Mouse (Mus musculus): ENCODE results near the gene Il15ra. TPM values are rescaled to one million over a fixed set of nuclear protein-coding genes. Genes with fewer than 3 reads are reported as not detected.

Il15ra gene
- polyA plus RNA-seq, 1 experiment = 5.1 TPM

DNA sequence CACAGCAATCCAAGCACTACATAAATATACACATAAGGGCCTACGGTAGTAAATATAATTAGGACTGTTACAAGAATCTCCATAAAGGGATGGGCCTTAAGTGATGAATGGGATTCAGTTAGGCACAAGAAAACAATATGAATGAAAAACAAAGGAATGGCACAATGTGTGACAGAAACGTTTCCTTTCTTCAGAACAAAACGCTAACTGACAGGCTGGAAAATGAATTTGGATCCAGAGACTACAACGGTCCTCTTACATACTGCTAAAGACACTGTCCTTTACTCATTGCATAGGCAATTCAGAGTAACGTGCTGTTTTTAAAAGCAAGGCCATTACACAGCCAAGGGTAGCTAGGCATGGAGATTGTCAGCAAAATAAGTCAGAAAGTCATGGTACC, 70.0 kb downstream of the Il15ra start:
- Histone ChIP-seq H3K36me3 (ENCODE audit: control insufficient read depth, insufficient read depth, low read length, poor library complexity, severe bottlenecking) (no peaks in the 10 kb centered on the region), H3K27ac (ENCODE audit: insufficient read depth, low read length) (no peak overlapping the region), H3K9me3 (replicated peaks; ENCODE audit: control insufficient read depth, insufficient read depth, low read length, poor library complexity, severe bottlenecking) (no peaks in the 10 kb centered on the region), H3K4me3 (ENCODE audit: low read depth, low read length) (no peak overlapping the region), H3K9ac (ENCODE audit: low read depth, poor library complexity, severe bottlenecking) (no peak overlapping the region), H3K27me3 (ENCODE audit: control insufficient read depth, insufficient read depth, low read length, poor library complexity, severe bottlenecking) (no peaks in the 10 kb centered on the region), H3K4me1 (ENCODE audit: control insufficient read depth, insufficient read depth, low read length) (no peaks in the 10 kb centered on the region)
- no peak for TF ChIP-seq POLR2A (IDR thresholded peaks at IDR 0.05; ENCODE audit: insufficient read depth, low read length)
- TF ChIP-seq CTCF (IDR thresholded peaks at IDR 0.05; ENCODE audit: low read depth, low read length) = no peak
- TF ChIP-seq EP300 (IDR thresholded peaks at IDR 0.05; ENCODE audit: insufficient read depth, low read depth, low read length) = no peak

DNA sequence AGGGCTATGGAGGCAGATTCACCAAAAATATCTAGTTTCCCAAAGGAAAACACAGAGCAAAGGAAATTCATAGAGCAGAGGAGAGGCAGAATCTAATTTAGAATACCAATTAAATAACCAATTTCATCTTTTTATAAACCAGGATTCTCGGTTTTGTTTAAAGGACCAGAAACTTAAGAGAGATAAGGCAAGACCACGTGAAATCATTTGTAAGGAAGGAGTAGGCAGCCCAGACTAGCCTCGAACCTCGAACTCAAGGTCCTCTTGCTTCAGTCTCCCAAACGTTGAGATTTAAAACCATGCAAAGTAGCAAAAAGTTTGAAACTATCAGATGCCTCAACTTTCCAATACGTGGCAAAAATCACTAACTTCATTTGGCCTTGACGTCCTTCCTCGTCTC, 71.3 kb downstream of the Il15ra start:
- Histone ChIP-seq H3K9me3 (replicated peaks; ENCODE audit: control insufficient read depth, insufficient read depth, low read length, poor library complexity, severe bottlenecking) (no peaks in the 10 kb centered on the region), H3K9ac (ENCODE audit: low read depth, poor library complexity, severe bottlenecking) (peak overlapping the region; percentile 76; the same call in 1 of the 2 replicates), H3K4me3 (ENCODE audit: low read depth, low read length) (peak overlapping the region; percentile 74; the same call in 1 of the 2 replicates), H3K27ac (ENCODE audit: insufficient read depth, low read length) (no peak overlapping the region), H3K36me3 (ENCODE audit: control insufficient read depth, insufficient read depth, low read length, poor library complexity, severe bottlenecking) (no peaks in the 10 kb centered on the region; the same call in none of the 2 replicates), H3K4me1 (ENCODE audit: control insufficient read depth, insufficient read depth, low read length) (no peaks in the 10 kb centered on the region), H3K27me3 (ENCODE audit: control insufficient read depth, insufficient read depth, low read length, poor library complexity, severe bottlenecking) (no peaks in the 10 kb centered on the region)
- TF ChIP-seq EP300 (IDR thresholded peaks at IDR 0.05; ENCODE audit: insufficient read depth, low read depth, low read length) (no peak), POLR2A (IDR thresholded peaks at IDR 0.05; ENCODE audit: insufficient read depth, low read length) (no peak), CTCF (IDR thresholded peaks at IDR 0.05; ENCODE audit: low read depth, low read length) (no peak)

DNA sequence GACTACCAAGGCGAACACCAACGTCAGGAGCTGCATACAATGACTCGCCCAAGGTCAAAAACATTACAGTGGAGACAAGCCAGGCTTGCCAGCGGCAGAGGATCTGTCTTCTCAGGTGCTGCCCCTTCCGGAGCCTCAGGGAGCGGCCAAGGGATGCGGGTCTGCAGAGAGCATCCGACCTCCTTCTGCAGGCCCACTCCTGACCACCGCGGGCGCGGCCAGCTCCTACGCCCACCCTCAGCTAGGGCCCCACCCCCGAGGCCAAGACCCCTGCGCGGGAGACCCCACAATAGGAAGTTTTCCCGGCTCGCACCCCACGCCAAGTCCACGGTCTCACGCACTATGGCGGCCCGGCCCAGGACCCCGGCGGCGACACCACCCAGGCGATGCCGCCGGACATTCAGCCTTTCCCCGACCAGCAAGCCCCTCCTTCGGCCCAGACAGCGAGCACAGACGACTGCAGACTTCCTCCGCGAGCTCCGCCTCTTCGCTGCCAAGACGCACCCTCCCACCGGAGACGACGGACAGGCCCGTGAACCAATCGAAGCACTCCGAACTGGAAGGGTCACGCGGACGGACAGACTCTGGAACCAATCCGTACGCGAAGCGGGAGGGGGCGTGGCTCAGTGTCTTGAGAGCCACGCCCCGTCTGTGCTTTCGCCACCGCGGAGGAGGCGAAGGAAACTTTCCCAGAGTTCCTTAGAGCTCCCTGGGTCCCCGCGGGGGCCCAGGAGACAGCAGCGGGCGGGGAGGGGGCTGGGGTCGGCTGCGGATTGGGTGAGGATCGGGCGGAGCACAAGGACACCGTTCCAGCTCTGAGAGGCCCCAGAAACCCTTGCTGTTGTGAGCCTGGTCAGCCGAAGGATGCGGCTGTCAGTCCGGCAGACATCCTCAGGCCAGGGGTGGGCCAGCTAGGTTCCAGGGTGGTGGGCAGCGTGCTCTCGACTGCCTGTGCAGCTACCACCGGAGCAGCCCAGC, 72.3 kb downstream of the Il15ra start, which contains the start of the genes Fbh1 and Ankrd16:
Gene Fbh1, minus strand, starts transcription at position 492 of the 978 bp plus-strand sequence.
Gene Ankrd16, plus strand, starts transcription at position 786 of the 978 bp plus-strand sequence.
- no peak for TF ChIP-seq CTCF (IDR thresholded peaks at IDR 0.05; ENCODE audit: low read depth, low read length)
- no peak for TF ChIP-seq POLR2A (IDR thresholded peaks at IDR 0.05; ENCODE audit: insufficient read depth, low read length)
- no peak for TF ChIP-seq EP300 (IDR thresholded peaks at IDR 0.05; ENCODE audit: insufficient read depth, low read depth, low read length)
- H3K9me3 ChIP-seq (replicated peaks; ENCODE audit: control insufficient read depth, insufficient read depth, low read length, poor library complexity, severe bottlenecking) = no peaks in the 10 kb centered on the region
- no peak within 1 kb of the TSS; the same call in 1 of the 2 replicates for H3K27ac ChIP-seq (ENCODE audit: insufficient read depth, low read length)
- H3K27me3 ChIP-seq (ENCODE audit: control insufficient read depth, insufficient read depth, low read length, poor library complexity, severe bottlenecking) = no peaks in the 10 kb centered on the region
- no peaks in the 10 kb centered on the region for H3K4me1 ChIP-seq (ENCODE audit: control insufficient read depth, insufficient read depth, low read length)
- peak within 1 kb of the TSS; percentile 76 for H3K9ac ChIP-seq (ENCODE audit: low read depth, poor library complexity, severe bottlenecking)
- H3K36me3 ChIP-seq (ENCODE audit: control insufficient read depth, insufficient read depth, low read length, poor library complexity, severe bottlenecking) = no peaks in the 10 kb centered on the region; the same call in none of the 2 replicates
- H3K4me3 ChIP-seq (ENCODE audit: low read depth, low read length) = peak within 1 kb of the TSS; percentile 84

DNA sequence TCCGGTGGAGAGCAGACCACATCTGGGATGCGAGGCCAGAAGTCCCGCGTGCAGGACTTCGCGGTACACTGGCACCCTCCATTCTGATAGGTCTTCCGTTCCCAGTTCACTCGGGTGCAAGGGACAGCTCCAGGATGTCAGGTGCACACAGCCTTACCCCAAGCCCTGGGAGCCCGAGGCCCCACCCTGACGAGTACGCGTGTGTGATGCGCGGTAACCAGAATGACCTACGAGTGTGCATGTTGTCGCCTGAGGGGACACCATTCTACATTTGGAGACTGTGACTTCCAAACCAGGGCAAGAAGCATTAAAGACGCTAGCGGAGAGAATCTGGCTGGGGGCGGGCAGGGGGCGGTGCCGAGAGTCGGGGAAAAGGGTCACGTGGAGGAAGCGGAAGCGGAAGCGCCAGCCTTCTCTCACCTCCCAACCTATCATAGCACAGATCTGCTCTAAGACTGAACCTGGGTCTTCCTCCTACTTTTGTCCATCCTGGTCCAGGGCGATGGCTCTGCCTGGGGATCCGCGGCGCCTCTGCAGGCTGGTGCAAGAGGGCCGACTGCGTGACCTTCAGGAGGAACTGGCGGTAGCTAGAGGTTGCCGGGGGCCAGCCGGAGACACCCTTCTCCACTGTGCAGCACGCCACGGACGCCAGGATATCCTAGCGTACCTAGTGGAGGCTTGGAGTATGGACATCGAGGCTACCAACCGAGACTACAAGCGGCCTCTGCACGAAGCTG, 73.2 kb downstream of the Il15ra start:
- no peaks in the 10 kb centered on the region for H3K9me3 ChIP-seq (replicated peaks; ENCODE audit: control insufficient read depth, insufficient read depth, low read length, poor library complexity, severe bottlenecking)
- no peaks in the 10 kb centered on the region for H3K27me3 ChIP-seq (ENCODE audit: control insufficient read depth, insufficient read depth, low read length, poor library complexity, severe bottlenecking)
- peak overlapping the region; percentile 69 for H3K9ac ChIP-seq (ENCODE audit: low read depth, poor library complexity, severe bottlenecking)
- H3K36me3 ChIP-seq (ENCODE audit: control insufficient read depth, insufficient read depth, low read length, poor library complexity, severe bottlenecking) = no peaks in the 10 kb centered on the region; the same call in none of the 2 replicates
- H3K4me1 ChIP-seq (ENCODE audit: control insufficient read depth, insufficient read depth, low read length) = no peaks in the 10 kb centered on the region
- H3K4me3 ChIP-seq (ENCODE audit: low read depth, low read length) = peak overlapping the region; percentile 84
- H3K27ac ChIP-seq (ENCODE audit: insufficient read depth, low read length) = no peak overlapping the region; the same call in 1 of the 2 replicates
- TF ChIP-seq CTCF (IDR thresholded peaks at IDR 0.05; ENCODE audit: low read depth, low read length) (no peak), EP300 (IDR thresholded peaks at IDR 0.05; ENCODE audit: insufficient read depth, low read depth, low read length) (no peak), POLR2A (IDR thresholded peaks at IDR 0.05; ENCODE audit: insufficient read depth, low read length) (peak; percentile 21)

Other genes with a start within 250 kb of the Il15ra start
- 73.8 and 74.9 TPM in 2 replicates for gene Pfkfb3, start 151.2 kb upstream of the Il15ra start, polyA plus RNA-seq (2011; ENCODE audit: insufficient read depth, insufficient read length, low read depth, missing spikeins)
- gene Rbm17, start 101.1 kb upstream of the Il15ra start, polyA plus RNA-seq (2011; ENCODE audit: insufficient read depth, insufficient read length, low read depth, missing spikeins) = 244 and 258 TPM in 2 replicates
- not detected in 2 replicates for gene Gm17490, start 79.0 kb upstream of the Il15ra start, polyA plus RNA-seq (2011; ENCODE audit: insufficient read depth, insufficient read length, low read depth, missing spikeins)
- not detected in 2 replicates for gene Il2ra, start 62.5 kb upstream of the Il15ra start, polyA plus RNA-seq (2011; ENCODE audit: insufficient read depth, insufficient read length, low read depth, missing spikeins)
- gene Fbh1, start 72.3 kb downstream of the Il15ra start, polyA plus RNA-seq (2011; ENCODE audit: insufficient read depth, insufficient read length, low read depth, missing spikeins) = 73.7 and 87.9 TPM in 2 replicates
- 24.6 and 26.1 TPM in 2 replicates for gene Ankrd16, start 72.6 kb downstream of the Il15ra start, polyA plus RNA-seq (2011; ENCODE audit: insufficient read depth, insufficient read length, low read depth, missing spikeins)